Mouse (Mus musculus) heart, embryonic 14.5 days (tissue): ENCODE measurements around the gene Enthd1. TPM values are rescaled to one million over a fixed set of nuclear protein-coding genes. Genes with fewer than 3 reads are reported as not detected.

ENCODE experiments used
- ATAC-seq: fragments of 200-750 bp; cut with Nextera tagmentation; 2 replicates; pipeline ENCODE4 v1.8.0; 2017; ENCODE audit warnings: low read depth, moderate TSS enrichment; ENCODE audit not compliant: insufficient number of reproducible peaks, insufficient read depth, low FRiP score
- H3K27ac ChIP-seq, 2 experiments: fragments of 200-500 bp in 1 of 2; fragments of 300-500 bp in 1 of 2; sonication (generic) in 1 of 2; replicated peaks in 1 of 2; 2 replicates each; pipeline ENCODE4 v1.5.1; 2012 to 2014; ENCODE audit warnings: low read depth in 2 of 2, low read length in 2 of 2, control low read depth in 1 of 2, mild to moderate bottlenecking in 1 of 2, mixed read lengths in 1 of 2; ENCODE audit not compliant: control insufficient read depth in 1 of 2, insufficient read depth in 1 of 2
- H3K27me3 ChIP-seq: fragments of 300-500 bp; sonication (generic); 2 replicates; pipeline ENCODE4 v1.6.1; 2014; ENCODE audit warnings: mild to moderate bottlenecking, low read length, control low read depth; ENCODE audit not compliant: control insufficient read depth, insufficient read depth
- H3K36me3 ChIP-seq: fragments of 300-500 bp; sonication (generic); 2 replicates; pipeline ENCODE4 v1.6.1; 2014; ENCODE audit warnings: mild to moderate bottlenecking, control low read depth, low read length, mixed read lengths; ENCODE audit not compliant: control insufficient read depth, insufficient read depth
- H3K4me1 ChIP-seq, 2 experiments: fragments of 200-500 bp in 1 of 2; fragments of 300-500 bp in 1 of 2; sonication (generic) in 1 of 2; 2 replicates each; pipeline ENCODE4 v1.6.1; 2012 to 2014; ENCODE audit warnings: low read length in 2 of 2, control low read depth in 1 of 2, mixed read lengths in 1 of 2; ENCODE audit not compliant: control insufficient read depth in 2 of 2, insufficient read depth in 2 of 2
- H3K4me2 ChIP-seq: fragments of 300-500 bp; sonication (generic); 2 replicates; pipeline ENCODE4 v1.6.1; 2014; ENCODE audit warnings: mild to moderate bottlenecking, low read length
- H3K4me3 ChIP-seq, 2 experiments: fragments of 200-500 bp in 1 of 2; fragments of 300-500 bp in 1 of 2; sonication (generic) in 1 of 2; 2 replicates each; pipeline ENCODE4 v1.5.1; 2012 to 2014; ENCODE audit warnings: low read length in 2 of 2, mild to moderate bottlenecking in 2 of 2, control low read depth in 1 of 2, low read depth in 1 of 2, moderate library complexity in 1 of 2; ENCODE audit not compliant: control insufficient read depth in 1 of 2, insufficient read depth in 1 of 2
- H3K9ac ChIP-seq: fragments of 300-500 bp; sonication (generic); 2 replicates; pipeline ENCODE4 v1.6.1; 2014; ENCODE audit warnings: mild to moderate bottlenecking, low read length
- H3K9me3 ChIP-seq: fragments of 300-500 bp; sonication (generic); 2 replicates; pipeline ENCODE4 v1.6.1; 2016; ENCODE audit warnings: low read length, control low read depth; ENCODE audit not compliant: control insufficient read depth
- WGBS: fragments of 180-500 bp; shearing (Covaris S2); extraction: QIAGEN DNeasy Blood & Tissue Kit; methylation state at CpG from one replicate; pipeline ENCODE4 v1.1.7; 2014; 5-methylcytosine and 5-hydroxymethylcytosine counted together
- polyA plus RNA-seq: library from polyadenylated mRNA; unstranded; fragments of >200 nt; fragmentation: Nextera tagmentation; extraction: Ambion mirVana; gene quantifications from 2 replicates; pipeline ENCODE4 v1.2.1, GENCODE M21; 2014

Enthd1 gene
- polyA plus RNA-seq, 1 experiment from 2014 or later = not detected

- 71% methylated on average over 6 of the region's 9 CpGs for WGBS
- Histone ChIP-seq H3K9me3 (no peaks in the 10 kb centered on the region), H3K27me3 (peaks cover 7% of the 10 kb centered on the region; the same call in 1 of the 2 replicates), H3K27ac (no peak overlapping the region), H3K36me3 (no peaks in the 10 kb centered on the region), H3K4me2 (no peak overlapping the region), H3K9ac (no peak overlapping the region), H3K4me3 (no peak overlapping the region), H3K4me1 (peaks cover 9% of the 10 kb centered on the region in 2 experiments)
- no peak for ATAC-seq
Observed at GRCm38 (mm10) chr15:80417066-80417465, 147.9 kb downstream of the Enthd1 start.

- Histone ChIP-seq H3K36me3 (no peaks in the 10 kb centered on the region), H3K4me3 (no peak overlapping the region), H3K27ac (no peak overlapping the region), H3K27me3 (peaks cover 7% of the 10 kb centered on the region; the same call in 1 of the 2 replicates), H3K4me1 (peaks cover 9% of the 10 kb centered on the region in 2 experiments), H3K9ac (no peak overlapping the region), H3K9me3 (no peaks in the 10 kb centered on the region), H3K4me2 (no peak overlapping the region)
- 70% methylated on average over 4 of the region's 4 CpGs for WGBS
- no peak for ATAC-seq
Observed at GRCm38 (mm10) chr15:80415132-80415531, 149.8 kb downstream of the Enthd1 start.

- no peak overlapping the region for H3K4me2 ChIP-seq
- 67% methylated on average over 17 of the region's 17 CpGs for WGBS
- peaks cover 9 to 10% of the 10 kb centered on the region in 2 experiments for H3K4me1 ChIP-seq
- H3K9ac ChIP-seq = no peak overlapping the region
- no peaks in the 10 kb centered on the region for H3K36me3 ChIP-seq
- no peaks in the 10 kb centered on the region for H3K9me3 ChIP-seq
- H3K4me3 ChIP-seq = no peak overlapping the region
- H3K27me3 ChIP-seq = peaks cover 7% of the 10 kb centered on the region; the same call in 1 of the 2 replicates
- H3K27ac ChIP-seq = no peak overlapping the region
- 0 out of 2 replicates have a peak, but pooled peaks have one; percentile 36 for ATAC-seq
Observed at GRCm38 (mm10) chr15:80413988-80414721, 150.8 kb downstream of the Enthd1 start.

GRCm38 (mm10) chr15:80413070-80413469 is 151.9 kb downstream of the Enthd1 start:
- Histone ChIP-seq H3K4me1 (peaks cover 9 to 12% of the 10 kb centered on the region in 2 experiments), H3K4me3 (no peak overlapping the region), H3K36me3 (no peaks in the 10 kb centered on the region), H3K9me3 (no peaks in the 10 kb centered on the region), H3K9ac (no peak overlapping the region), H3K4me2 (no peak overlapping the region), H3K27ac (no peak overlapping the region), H3K27me3 (peaks cover 5% of the 10 kb centered on the region; the same call in 1 of the 2 replicates)
- no peak for ATAC-seq
- WGBS = 66% methylated on average over 4 of the region's 4 CpGs

- Histone ChIP-seq H3K9ac (no peak overlapping the region), H3K4me2 (no peak overlapping the region), H3K27ac (no peak overlapping the region), H3K27me3 (no peaks in the 10 kb centered on the region; the same call in 1 of the 2 replicates), H3K4me1 (peaks cover 9 to 17% of the 10 kb centered on the region in 2 experiments), H3K4me3 (no peak overlapping the region), H3K36me3 (no peaks in the 10 kb centered on the region), H3K9me3 (no peaks in the 10 kb centered on the region)
- no peak for ATAC-seq
- WGBS = 44% methylated on average over 7 of the region's 7 CpGs
Observed at GRCm38 (mm10) chr15:80410661-80411060, 154.3 kb downstream of the Enthd1 start.

GRCm38 (mm10) chr15:80407873-80408272 is 157.1 kb downstream of the Enthd1 start:
- no peak overlapping the region for H3K9ac ChIP-seq
- WGBS = 12% methylated on average over 1 of the region's 1 CpGs
- peaks cover 0 to 8% of the 10 kb centered on the region in 2 experiments; a peak in 2 of 4 replicates for H3K4me1 ChIP-seq
- H3K4me3 ChIP-seq = no peak overlapping the region
- H3K36me3 ChIP-seq = no peaks in the 10 kb centered on the region
- ATAC-seq = peak; percentile 60; the same call in 1 of the 2 replicates
- peak overlapping the region; percentile 24 to 45; a peak in 2 of 4 replicates for H3K27ac ChIP-seq
- no peaks in the 10 kb centered on the region for H3K9me3 ChIP-seq
- no peaks in the 10 kb centered on the region; the same call in 1 of the 2 replicates for H3K27me3 ChIP-seq
- H3K4me2 ChIP-seq = no peak overlapping the region
